Mouse (Mus musculus) pancreas, adult 10 weeks (tissue): ENCODE results near the gene Tbc1d25. TPM values are rescaled to one million over a fixed set of nuclear protein-coding genes. Genes with fewer than 3 reads are reported as not detected.

Source experiments
- polyA plus RNA-seq: library from polyadenylated mRNA; stranded (reverse); fragments of 350-450 nt; fragmentation: Illumina TruSeq; extraction: RNeasy Lipid Tissue Mini Kit (QIAGEN cat#74804); gene quantifications from one replicate; pipeline ENCODE4 v1.2.3, GENCODE M21; 2015; ENCODE audit warnings: low read depth, low replicate concordance; ENCODE audit not compliant: insufficient read depth

Tbc1d25 gene
- 3.4 TPM for polyA plus RNA-seq

DNA sequence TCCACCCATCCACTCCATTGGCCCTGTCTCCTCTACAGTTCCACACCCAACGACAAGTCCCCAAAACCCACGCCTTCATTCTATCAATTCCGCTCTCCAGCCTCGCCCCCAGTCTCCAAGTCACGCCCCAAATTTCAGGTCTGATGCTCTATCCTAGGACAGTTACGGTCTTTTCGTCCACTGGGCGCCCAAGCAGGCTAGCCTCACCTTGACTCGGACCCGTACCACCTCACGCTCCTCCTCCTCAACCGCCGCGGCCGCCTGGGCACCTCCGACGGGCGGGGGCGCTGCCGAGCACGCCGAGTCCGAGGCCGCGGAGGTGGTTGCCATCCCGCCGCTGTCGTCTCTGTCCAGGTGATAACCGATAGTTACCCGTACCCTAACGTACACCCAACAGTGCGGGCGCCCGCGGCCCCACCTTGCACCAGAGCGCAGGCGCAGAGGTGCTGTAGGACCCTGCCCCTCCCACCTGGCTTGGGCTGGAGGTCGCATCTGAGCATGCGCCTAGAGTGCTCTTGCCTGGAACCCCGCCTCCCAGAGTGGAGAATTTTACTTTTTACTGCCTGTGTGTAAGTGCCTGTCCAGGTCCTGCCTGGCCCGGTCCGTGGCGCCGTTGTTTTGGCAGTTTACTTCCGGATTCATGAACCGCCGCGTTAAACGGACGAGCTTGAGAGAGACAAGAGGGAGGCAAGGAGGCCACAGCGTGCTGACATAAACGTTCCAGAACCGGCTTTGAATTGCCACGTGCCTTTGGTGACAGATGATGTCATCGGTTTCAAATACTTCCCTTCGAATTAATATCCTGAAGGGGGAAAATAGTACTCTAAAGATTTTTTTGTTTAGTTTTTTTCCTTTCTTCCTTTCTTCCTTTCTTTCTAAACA is at the start of gene Tbc1d25:
Gene Tbc1d25, minus strand, starts transcription at position 678 of the 882 bp plus-strand sequence.

DNA sequence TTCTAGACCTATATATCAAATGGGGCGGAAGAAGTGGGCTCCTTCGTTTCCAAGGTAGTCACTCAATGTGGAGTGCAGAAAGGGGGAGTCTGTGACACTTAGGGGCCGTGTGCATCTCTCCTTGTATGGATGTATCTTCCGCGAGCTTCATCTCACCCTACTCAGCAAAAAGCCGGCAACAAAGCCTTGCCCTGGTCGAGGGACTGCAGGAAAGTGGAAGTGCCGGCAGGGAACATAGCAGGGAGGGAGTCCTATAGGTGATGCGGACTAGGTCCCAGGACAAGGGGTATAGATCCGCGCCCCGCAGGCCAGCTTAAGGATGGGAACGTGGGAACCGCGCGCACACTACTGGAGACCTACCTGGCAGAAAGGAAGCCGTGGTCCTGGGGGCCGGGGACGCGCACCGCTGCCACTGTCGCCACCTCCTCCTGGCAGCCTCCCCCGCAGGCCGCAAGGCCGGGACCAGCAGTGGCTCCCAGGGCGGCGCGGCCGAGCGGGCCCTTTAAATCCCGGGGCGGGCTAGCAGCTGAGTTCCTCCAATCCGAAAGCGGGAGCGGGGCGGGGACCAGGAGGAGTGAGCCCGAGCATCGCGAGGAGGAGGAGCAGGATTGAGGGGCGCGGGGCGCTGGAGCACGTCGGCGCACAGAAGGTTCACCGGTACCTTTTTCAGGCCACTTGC is 30.2 kb upstream of the Tbc1d25 start, which contains the start of gene Porcn:
Gene Porcn, minus strand, starts transcription at position 511 of the 679 bp plus-strand sequence.

DNA sequence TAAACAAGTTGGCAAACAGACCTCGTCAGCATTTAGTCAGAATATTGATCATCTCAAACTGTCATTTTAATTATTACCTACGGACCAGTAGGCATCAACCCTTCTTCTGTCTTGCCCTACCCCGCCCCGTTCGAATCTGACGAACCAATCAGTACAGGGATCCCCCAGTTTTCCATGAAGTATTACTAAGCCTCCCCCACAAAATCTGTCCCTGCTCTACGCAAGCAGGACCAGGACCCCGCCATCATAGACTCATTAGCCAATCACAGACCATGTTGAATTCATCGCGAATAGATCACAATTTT is 17.4 kb upstream of the Tbc1d25 start, which contains the start of gene Ebp:
Gene Ebp, minus strand, starts transcription at position 94 of the 305 bp plus-strand sequence.

DNA sequence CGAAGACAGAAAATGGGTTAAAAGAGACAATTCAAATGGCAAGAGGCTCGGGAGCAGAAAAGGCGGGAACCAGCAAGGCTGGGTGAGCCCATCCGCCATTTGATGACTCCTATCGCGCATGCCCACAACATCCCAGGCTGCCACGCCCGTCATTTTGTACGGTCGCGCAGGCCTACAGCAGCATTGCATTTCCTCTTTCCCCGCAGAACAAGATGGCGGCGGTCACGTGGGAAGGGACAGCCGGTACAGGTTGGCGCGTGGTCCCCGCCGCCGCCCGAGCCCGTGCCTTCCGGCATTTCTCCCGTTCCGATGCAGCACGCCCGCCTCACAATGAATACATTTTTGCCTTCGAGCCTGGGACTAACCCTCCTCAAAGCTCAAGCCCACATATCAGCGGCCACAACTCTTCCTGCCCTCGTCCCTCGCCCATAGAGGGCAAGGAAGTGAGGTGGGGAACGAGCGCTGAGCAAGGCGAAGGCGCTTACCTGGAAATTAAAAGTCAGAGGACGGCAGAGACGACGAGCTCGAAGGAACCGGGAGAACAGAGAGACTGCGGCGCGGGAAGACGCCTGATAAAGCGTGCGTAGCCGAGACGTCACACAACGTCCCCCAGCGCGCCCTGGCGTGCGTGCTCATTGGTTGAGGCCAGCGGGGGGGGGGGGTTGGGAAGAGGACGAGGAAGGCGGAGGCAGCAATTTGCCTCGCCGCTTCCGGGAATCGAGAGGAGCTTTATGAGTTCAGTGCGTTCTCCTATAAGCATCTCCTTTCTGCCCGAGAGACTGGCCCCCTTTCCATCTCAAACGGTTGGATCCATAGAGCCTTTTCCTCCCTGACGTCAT is 30.6 kb downstream of the Tbc1d25 start, which contains the start of gene Rbm3:
Gene Rbm3, minus strand, starts transcription at position 728 of the 839 bp plus-strand sequence.

DNA sequence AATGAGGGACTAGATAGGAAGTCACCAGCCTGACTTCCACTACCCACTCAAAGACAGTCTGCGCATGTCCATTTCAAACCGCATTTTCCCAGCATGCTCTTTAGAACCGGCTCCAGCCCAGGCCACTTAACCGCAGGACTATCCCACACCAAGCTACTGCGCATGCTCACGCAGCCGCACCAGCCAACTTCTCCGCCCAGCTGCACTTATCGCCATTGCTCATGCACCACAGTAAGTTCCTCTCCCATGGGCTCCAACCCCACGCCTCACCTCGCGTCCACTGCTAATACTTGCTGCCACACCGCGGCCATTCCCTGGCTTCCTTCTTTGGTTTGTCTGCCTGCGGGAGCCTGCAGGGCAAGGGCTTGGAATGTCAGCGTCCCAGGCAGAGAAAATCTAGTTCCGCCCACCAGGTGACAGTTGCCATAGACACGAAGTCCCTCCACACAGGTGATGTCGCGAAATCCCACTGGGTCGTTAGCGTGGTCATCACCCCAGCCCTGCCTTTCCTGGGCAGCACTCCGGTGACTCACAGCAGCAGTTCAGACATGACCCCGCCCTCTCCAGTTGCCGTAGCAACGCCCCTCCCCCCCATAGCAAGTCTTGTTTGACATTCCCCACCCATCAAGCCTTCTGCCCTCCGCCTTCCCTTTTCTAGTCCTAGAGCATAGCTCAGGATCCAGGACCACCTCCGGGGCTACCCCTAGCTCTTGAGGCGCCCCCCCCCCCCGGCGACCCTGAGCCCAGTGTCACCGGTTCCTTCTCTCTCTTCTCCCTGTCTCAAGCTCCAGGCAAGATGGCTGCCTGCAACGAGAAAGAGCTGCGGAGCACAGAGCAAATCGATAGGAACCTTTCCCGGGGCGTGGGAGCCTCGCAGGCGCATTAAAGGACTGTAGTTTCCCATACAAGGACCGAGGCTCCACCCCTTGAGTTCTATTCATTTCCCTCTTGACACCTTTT is 43.7 kb downstream of the Tbc1d25 start, which contains the start of gene Wdr13:
Gene Wdr13, minus strand, starts transcription at position 876 of the 960 bp plus-strand sequence.

Other genes with a start within 250 kb of the Tbc1d25 start
- gene Eras, start 247.6 kb downstream of the Tbc1d25 start, polyA plus RNA-seq, result not detected
- gene Hdac6, start 228.3 kb downstream of the Tbc1d25 start, polyA plus RNA-seq, result 11.3 TPM
- not detected for gene Gata1, start 198.1 kb downstream of the Tbc1d25 start, polyA plus RNA-seq
- not detected for gene Glod5, start 157.7 kb downstream of the Tbc1d25 start, polyA plus RNA-seq
- 1.7 TPM for gene Suv39h1, start 101.4 kb downstream of the Tbc1d25 start, polyA plus RNA-seq
- 0.78 TPM for gene Was, start 85.7 kb downstream of the Tbc1d25 start, polyA plus RNA-seq
- gene Wdr13, start 43.3 kb downstream of the Tbc1d25 start, polyA plus RNA-seq, result 21.1 TPM
- 44.1 TPM for gene Rbm3, start 30.3 kb downstream of the Tbc1d25 start, polyA plus RNA-seq
- 15.2 TPM for gene Ebp, start 17.3 kb upstream of the Tbc1d25 start, polyA plus RNA-seq
- gene Porcn, start 30.3 kb upstream of the Tbc1d25 start, polyA plus RNA-seq, result 9.5 TPM
- gene Ftsj1, start 76.2 kb upstream of the Tbc1d25 start, polyA plus RNA-seq, result 6.0 TPM
- 38.9 TPM for gene Slc38a5, start 95.0 kb upstream of the Tbc1d25 start, polyA plus RNA-seq
- gene Ssxb10, start 151.2 kb upstream of the Tbc1d25 start, polyA plus RNA-seq, result not detected
- gene Ssxb9, start 190.8 kb upstream of the Tbc1d25 start, polyA plus RNA-seq, result not detected
- not detected for gene Ssxb1, start 237.1 kb upstream of the Tbc1d25 start, polyA plus RNA-seq